Mouse (Mus musculus) lung, postnatal 0 days (tissue): ENCODE data around the gene Alms1.

Experiments
- CTCF ChIP-seq: IDR thresholded peaks from 2 replicates; pipeline ENCODE4 v1.5.1; 2016; ENCODE audit warnings: antibody characterized with exemption, mild to moderate bottlenecking
- EP300 ChIP-seq: IDR thresholded peaks from 2 replicates; pipeline ENCODE4 v1.6.1; 2016; ENCODE audit warnings: antibody characterized with exemption, mild to moderate bottlenecking, control low read depth

GRCm38 (mm10) chr6:85588568-85588967, 1.2 kb downstream of the Alms1 start:
- TF ChIP-seq CTCF = no peak
- no peak for TF ChIP-seq EP300
